Mouse (Mus musculus) testis, adult 2 months (tissue): ENCODE measurements around the gene 1700020N01Rik.

Source experiments
- CTCF ChIP-seq: fragments of 200-500 bp; IDR thresholded peaks from 2 replicates; pipeline ENCODE4 v1.5.1; 2012; ENCODE audit warnings: low read depth, mild to moderate bottlenecking, inconsistent platforms, low read length, moderate library complexity; ENCODE audit not compliant: control insufficient read depth, insufficient read depth, insufficient replicate concordance
- POLR2A ChIP-seq: fragments of 200-500 bp; IDR thresholded peaks from 2 replicates; pipeline ENCODE4 v1.6.1; 2012; ENCODE audit warnings: low read depth, mild to moderate bottlenecking, inconsistent platforms, low read length, moderate library complexity; ENCODE audit not compliant: control insufficient read depth

DNA sequence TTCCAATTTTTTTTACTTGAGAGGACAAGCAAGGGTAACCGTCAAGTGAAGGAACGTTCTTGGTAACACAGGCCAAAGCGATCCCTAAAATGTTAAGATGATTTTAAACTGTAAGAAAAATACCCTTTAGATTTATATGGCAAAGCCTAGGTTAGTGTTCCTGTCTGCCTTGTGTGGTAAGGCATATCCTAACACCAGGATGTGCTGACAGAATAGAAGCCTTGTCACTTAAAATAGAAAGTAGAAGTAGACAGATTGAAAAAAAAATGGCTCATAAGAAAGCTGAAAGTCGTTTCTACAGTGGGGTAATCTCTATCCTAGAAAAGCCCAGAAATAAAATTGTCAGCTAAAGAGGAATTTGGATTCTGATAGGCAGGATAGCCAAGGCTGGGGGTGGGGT lies 58.4 kb downstream of the 1700020N01Rik start:
- no peak for TF ChIP-seq CTCF
- TF ChIP-seq POLR2A, result no peak
